Mouse (Mus musculus): ENCODE data around the gene Gm13090.

Gm13090 gene

DNA sequence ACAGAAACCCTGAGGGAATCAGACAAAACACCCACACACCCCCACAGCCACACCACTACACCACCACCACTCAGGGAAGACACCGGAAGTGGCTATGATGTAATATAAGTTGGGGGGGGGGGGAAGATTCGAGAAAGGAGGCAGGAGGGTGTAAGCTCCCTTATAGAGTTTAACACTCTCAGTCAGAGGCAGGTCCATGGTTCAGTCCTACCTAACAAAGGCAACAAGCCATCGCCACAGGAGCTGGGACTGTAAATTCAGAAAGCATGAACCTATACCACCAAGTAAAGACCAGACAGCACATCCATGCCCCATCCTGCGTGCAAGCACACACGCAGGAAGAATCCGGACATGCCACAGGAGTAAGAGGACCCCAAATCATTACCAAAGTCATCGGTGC lies at the start of gene Gm13090:
TSS of gene Gm13090 (plus strand) at position 301 of the 400 bp plus-strand sequence.
- no peak for DNase-seq (ENCODE audit: low spot score)

- no peak for DNase-seq (ENCODE audit: low spot score)
Measured at GRCm38 (mm10) chr4:151041506-151041905, 47.9 kb upstream of the Gm13090 start.

DNA sequence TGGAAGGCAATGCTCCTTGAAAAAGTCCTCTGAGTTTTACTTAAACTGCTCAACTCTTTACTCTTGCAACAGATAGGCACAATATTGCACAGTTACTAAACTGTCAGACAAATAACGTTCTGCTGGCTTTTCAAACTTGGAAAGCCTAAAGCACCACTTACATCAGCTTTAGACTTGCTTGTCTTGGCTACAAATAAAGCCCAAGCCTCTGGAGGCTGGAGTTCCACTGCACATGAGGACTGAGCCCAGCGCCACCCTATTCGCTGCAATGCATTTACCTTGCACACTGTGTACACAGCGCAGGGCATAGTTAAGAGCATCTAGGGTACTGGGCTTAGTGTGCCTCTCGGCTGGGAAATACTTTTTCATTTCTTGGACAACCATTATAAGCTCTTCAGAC lies 46.1 kb upstream of the Gm13090 start:
- DNase-seq (ENCODE audit: low spot score): no peak

DNA sequence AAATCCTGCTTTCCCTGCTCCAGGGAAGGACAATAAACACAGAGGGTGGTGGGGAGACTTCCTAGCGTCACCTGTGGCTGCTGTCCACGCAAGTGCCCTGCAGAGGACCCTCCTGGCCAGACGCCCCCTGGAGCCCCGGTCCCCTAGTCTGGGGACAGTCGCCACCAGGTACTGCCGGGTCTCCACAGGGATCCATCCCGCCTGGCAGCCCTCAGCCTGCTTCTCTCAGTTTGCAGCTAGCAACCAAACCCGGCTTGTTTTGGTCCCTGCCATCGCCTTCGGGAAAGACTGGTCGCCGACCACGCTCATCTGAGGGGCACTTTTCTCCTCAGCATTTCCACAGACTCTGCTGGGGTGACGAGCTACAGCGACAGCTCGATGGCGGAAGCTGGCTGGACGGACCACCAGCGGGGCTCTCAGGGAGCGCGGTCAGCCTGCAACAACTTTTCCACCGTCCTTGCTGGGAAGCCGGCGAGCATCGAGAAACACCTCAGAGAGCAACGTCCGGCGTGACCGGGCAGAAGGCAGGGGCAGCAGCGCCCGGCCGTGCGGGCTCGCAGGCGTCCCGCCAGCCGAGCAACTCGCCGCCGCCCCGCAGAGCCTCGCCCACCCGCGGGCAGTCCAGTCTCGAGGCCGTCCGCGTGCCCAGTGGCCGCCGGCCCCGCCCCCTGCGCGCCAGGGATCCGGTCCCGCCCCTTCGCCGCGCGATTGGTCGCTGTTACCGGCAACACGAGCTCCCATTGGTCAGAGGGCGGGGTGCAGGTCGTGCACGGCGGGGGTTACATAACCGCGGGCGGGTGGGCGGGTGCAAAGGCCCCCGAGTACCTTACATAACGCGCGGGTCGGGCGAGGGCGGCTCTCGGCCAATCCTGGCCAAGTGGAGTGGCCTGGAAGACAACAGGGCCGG lies 45.1 kb upstream of the Gm13090 start, which contains the start of gene Per3:
TSS of gene Per3 (minus strand) at position 629 of the 907 bp plus-strand sequence.
- peak; percentile 90 for DNase-seq (ENCODE audit: low spot score)

- no peak for DNase-seq (ENCODE audit: low spot score)
Measured at GRCm38 (mm10) chr4:151044944-151045570, 44.3 kb upstream of the Gm13090 start.

GRCm38 (mm10) chr4:151046524-151046923 lies 42.8 kb upstream of the Gm13090 start:
- no peak for DNase-seq (ENCODE audit: low spot score)

DNA sequence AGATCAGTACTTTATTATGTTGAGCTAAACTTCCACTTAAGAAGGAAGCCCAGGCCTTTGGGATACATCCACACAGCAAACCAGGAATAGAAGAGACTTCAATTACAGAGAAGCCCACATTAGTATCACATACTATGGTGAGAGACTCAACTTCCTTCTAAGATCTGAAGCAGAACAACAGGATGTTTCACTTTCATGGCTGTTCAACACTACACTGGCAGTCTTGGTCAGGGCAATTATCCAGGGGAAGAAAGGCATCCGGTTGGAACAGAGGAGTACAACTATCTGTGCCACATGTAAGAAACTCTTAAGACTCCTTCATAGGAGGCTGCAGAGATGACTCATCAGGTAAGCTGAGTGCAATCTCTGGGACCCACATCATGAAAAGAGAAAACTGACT lies 38.2 kb upstream of the Gm13090 start:
- DNase-seq (ENCODE audit: low spot score): no peak

GRCm38 (mm10) chr4:151057347-151058321 lies 31.7 kb upstream of the Gm13090 start, which contains the start of gene Vamp3:
Gene Vamp3 (minus strand): TSS chr4:151057963.
- peak; percentile 94 for DNase-seq (ENCODE audit: low spot score)

DNA sequence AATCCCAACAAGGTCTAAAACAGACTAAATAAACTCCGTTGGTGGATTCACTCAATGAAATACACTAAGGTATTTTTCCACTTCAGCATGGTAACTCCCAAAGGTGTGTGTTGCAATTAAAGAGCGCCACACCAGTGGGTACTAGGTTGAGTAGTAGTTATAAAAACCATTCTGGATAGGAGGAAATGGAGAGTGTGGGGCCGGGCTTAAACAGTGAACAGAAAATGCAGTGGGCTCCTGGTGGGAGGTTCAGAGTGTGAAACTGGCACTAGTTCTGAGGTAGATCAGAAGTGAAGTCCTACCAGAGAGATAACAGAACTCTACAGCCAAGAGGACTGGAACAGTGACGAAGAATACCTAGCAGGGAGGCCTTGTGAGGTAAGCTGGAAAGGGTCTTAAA lies 30.7 kb upstream of the Gm13090 start:
- no peak for DNase-seq (ENCODE audit: low spot score)

DNA sequence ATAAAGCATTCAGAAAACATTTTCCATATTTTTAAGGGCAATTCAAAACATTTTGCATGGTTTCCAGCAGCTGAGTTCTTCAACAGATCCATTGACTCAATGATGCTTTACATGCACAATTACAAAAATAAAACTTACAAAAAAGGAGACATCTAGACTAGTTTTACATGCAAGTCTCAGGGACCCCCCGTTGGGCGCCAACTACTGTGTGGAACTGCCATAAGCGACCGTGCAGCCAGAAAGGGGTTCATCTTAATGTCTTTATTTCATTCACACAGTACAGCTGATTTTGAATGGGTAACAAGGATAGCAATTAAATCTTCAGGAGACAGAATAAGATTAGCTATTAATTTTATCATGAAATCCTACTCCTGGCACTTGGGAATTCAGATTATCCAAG lies 29.8 kb upstream of the Gm13090 start:
- DNase-seq (ENCODE audit: low spot score): no peak

- no peak for DNase-seq (ENCODE audit: low spot score)
Measured at GRCm38 (mm10) chr4:151068751-151069150, 20.6 kb upstream of the Gm13090 start.

GRCm38 (mm10) chr4:151070962-151071361 lies 18.4 kb upstream of the Gm13090 start:
- no peak for DNase-seq (ENCODE audit: low spot score)

GRCm38 (mm10) chr4:151073108-151073744 lies 16.1 kb upstream of the Gm13090 start:
- DNase-seq (ENCODE audit: low spot score): no peak

GRCm38 (mm10) chr4:151074817-151075216 lies 14.6 kb upstream of the Gm13090 start:
- DNase-seq (ENCODE audit: low spot score): no peak

- DNase-seq (ENCODE audit: low spot score): no peak
Measured at GRCm38 (mm10) chr4:151081355-151081754, 8.0 kb upstream of the Gm13090 start.

- DNase-seq (ENCODE audit: low spot score): no peak
Measured at GRCm38 (mm10) chr4:151081977-151082376, 7.4 kb upstream of the Gm13090 start.

DNA sequence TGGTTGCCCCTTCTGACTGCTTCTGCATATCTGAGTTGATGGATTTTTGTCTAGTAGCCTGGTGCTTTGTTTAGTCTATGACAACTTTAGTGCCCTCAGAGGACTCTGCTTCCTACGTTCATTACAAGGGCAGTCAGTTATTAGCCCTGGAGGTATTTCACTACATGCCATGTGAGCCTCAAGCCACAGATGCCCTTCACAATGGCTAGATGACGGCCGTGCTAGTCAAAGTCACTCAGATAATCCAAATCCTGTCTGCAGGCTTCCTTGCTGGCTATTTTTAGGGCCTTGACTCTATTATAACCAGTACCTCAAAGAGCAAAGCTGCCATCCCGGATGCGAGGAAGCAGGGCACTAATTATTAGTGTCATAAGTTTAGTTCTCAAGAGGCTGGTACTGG lies 6.3 kb upstream of the Gm13090 start:
- DNase-seq (ENCODE audit: low spot score): no peak

- DNase-seq (ENCODE audit: low spot score): no peak
Measured at GRCm38 (mm10) chr4:151087358-151087757, 2.0 kb upstream of the Gm13090 start.

DNA sequence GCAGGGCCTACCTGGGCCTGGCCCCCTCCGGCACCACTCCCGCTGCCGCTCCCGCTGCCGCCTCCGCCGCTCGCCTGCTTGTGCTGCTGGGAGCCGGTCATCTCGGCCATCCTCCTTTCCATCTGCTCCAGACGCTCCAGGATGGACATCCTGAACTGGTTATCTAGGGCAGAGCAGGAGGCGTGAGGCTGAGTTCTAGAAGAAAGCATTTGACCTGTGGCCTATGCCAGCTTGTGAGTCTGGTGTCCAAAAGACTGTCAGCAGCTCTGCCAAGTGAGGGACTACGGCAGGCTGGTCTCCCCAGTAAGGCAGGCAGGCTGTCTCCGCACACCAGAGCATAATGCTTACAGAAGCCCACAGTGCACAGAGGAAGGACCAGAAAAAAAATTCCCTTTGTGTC lies 551 bp upstream of the Gm13090 start:
- DNase-seq (ENCODE audit: low spot score): no peak

DNA sequence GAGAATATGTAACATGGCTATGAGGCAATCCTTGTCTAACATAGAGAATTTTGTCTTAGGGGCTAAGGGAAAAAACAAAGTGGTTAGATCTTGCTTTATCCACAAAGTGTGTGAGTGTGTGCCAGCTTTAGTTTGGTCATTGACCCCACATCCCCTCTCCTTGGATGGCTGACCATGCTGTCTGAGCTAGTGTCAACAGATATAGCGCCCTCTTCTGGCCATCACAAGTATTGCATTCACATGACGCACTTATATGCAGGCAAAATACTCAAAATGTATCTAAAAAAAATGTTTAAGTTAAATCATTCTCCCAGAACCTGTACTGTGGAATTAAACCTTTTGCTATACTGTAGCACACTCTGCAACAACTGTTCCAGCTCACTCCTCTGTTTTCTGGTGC lies 5.8 kb downstream of the Gm13090 start:
- no peak for DNase-seq (ENCODE audit: low spot score)

DNA sequence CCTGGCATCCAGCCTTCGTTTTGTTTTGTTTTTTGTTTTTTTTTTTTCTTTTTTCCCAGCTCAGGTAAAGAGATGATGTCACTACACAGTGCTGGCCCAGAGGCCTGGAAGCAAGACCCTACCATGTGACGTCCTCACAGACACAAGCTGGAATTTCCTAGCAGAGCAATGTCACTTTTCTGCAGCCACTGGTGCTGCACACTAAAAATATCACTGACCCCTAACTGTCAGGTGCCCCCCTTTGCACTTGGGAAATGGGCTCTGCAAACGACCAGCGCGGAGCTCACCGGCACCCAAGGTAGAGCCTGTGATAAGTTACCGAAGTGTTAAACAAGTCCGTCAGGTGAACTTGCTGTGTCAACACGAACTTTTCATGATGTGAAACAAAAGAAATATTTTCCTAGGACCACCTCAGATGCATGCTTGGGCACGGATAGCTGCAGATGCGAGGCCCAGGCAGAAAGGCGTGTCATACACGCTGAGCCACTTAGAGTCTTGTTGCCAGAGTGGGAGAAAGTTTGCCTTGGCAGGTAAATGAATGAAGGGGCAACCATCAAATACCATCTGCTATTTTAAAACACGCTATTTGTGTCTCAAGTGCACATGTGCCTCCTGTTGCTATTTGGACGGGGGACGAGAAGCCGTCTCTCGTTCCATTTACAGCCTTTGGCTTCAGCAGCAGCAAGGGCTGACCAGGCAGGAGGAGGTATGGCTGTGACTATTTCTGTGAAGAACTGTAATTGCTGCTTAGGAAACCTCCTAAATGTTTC lies 7.1 kb downstream of the Gm13090 start:
- DNase-seq (ENCODE audit: low spot score): no peak

All from spleen, adult 12 weeks (tissue).